Mouse (Mus musculus): Measurements from ENCODE around the gene Ankrd34a. TPM values are rescaled to one million over a fixed set of nuclear protein-coding genes. Genes with fewer than 3 reads are reported as not detected.

The Ankrd34a gene
- polyA plus RNA-seq, 1 experiment from 2014 or later = 3.1 TPM

- peaks cover 58% of the 10 kb centered on the region for H3K36me3 ChIP-seq
Observed at GRCm38 (mm10) chr3:96635906-96636305, 39.5 kb downstream of the Ankrd34a start.

DNA sequence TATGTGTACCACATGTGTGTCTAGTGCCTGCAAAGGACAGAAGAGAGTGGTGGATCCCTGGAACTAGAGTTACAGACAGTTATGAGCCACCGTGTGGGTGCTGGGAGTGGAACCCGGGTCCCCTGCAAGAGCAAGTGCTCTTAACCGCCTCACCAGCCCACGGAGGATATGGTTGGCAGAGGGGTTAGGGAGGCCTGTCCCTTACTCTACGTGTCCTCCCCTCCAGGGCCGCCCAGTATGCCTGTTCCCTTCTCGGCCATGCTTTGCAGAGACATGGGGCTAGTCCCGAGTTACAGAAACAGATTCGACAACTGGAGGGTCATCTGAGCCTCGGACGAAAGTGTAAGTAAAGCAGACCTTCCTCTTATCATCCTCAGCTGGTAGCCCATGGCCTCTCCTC is 40.0 kb downstream of the Ankrd34a start:
- H3K27me3 ChIP-seq = no peaks in the 10 kb centered on the region
- peaks cover 4% of the 10 kb centered on the region; the same call in 1 of the 2 replicates for H3K9me3 ChIP-seq
- no peak overlapping the region; the same call in 1 of the 2 replicates for H3K27ac ChIP-seq
- ATAC-seq (ENCODE audit: low FRiP score, low read depth) = no peak
- H3K36me3 ChIP-seq = peaks cover 58% of the 10 kb centered on the region
- 61% methylated on average over 11 of the region's 11 CpGs for WGBS
- peak overlapping the region; percentile 76 for H3K4me2 ChIP-seq (replicated peaks)
- H3K4me3 ChIP-seq = peak overlapping the region; percentile 93
- H3K9ac ChIP-seq = peak overlapping the region; percentile 96
- H3K4me1 ChIP-seq = peaks cover 24% of the 10 kb centered on the region

More at GRCm38 (mm10) chr3:96635906-96636305, 39.5 kb downstream of the Ankrd34a start:
- Histone ChIP-seq H3K27ac (peak overlapping the region; percentile 81), H3K9me3 (peaks cover 4% of the 10 kb centered on the region; the same call in 1 of the 2 replicates), H3K9ac (peak overlapping the region; percentile 96), H3K27me3 (no peaks in the 10 kb centered on the region), H3K4me3 (peak overlapping the region; percentile 93), H3K4me1 (peaks cover 29% of the 10 kb centered on the region), H3K4me2 (replicated peaks) (peak overlapping the region; percentile 76)
- ATAC-seq (ENCODE audit: low FRiP score, low read depth) = no peak
- 10% methylated on average over 15 of the region's 15 CpGs for WGBS

GRCm38 (mm10) chr3:96639219-96639618 is 42.8 kb downstream of the Ankrd34a start:
- 85% methylated on average over 1 of the region's 1 CpGs for WGBS
- Histone ChIP-seq H3K27me3 (no peaks in the 10 kb centered on the region), H3K4me2 (replicated peaks) (no peak overlapping the region), H3K9me3 (peaks cover 4% of the 10 kb centered on the region; the same call in 1 of the 2 replicates), H3K36me3 (peaks cover 59% of the 10 kb centered on the region), H3K4me1 (peaks cover 24% of the 10 kb centered on the region), H3K27ac (no peak overlapping the region), H3K4me3 (no peak overlapping the region), H3K9ac (no peak overlapping the region)
- ATAC-seq (ENCODE audit: low FRiP score, low read depth) = no peak

GRCm38 (mm10) chr3:96645018-96645649 is 48.7 kb downstream of the Ankrd34a start, which contains the start of gene Itga10:
Gene Itga10 (plus strand): TSS chr3:96645584.
- 67% methylated on average over 7 of the region's 7 CpGs for WGBS
- Histone ChIP-seq H3K4me3 (0 out of 2 replicates have a peak within 1 kb of the TSS, but pooled peaks have one; percentile 16), H3K4me2 (replicated peaks) (peak within 1 kb of the TSS; percentile 5), H3K9ac (no peak within 1 kb of the TSS), H3K27me3 (no peaks in the 10 kb centered on the region), H3K9me3 (no peaks in the 10 kb centered on the region), H3K27ac (no peak within 1 kb of the TSS), H3K36me3 (peaks cover 53% of the 10 kb centered on the region), H3K4me1 (peaks cover 3% of the 10 kb centered on the region; the same call in 1 of the 2 replicates)
- peak; percentile 74; the same call in 1 of the 2 replicates for ATAC-seq (ENCODE audit: low FRiP score, low read depth)

GRCm38 (mm10) chr3:96647365-96647764 is 50.9 kb downstream of the Ankrd34a start:
- Histone ChIP-seq H3K4me2 (replicated peaks) (no peak overlapping the region), H3K27me3 (no peaks in the 10 kb centered on the region), H3K9ac (no peak overlapping the region), H3K9me3 (no peaks in the 10 kb centered on the region), H3K4me3 (no peak overlapping the region), H3K4me1 (peaks cover 3% of the 10 kb centered on the region; the same call in 1 of the 2 replicates), H3K27ac (no peak overlapping the region), H3K36me3 (peaks cover 35% of the 10 kb centered on the region)
- no peak for ATAC-seq (ENCODE audit: low FRiP score, low read depth)
- 80% methylated on average over 3 of the region's 3 CpGs for WGBS

Other genes with a start within 250 kb of the Ankrd34a start
- not detected in 2 replicates for gene BC107364, start 144.3 kb upstream of the Ankrd34a start, polyA plus RNA-seq (2015; fragmentation: Nextera tagmentation; extraction: Ambion mirVana)
- gene Hfe2, start 71.5 kb upstream of the Ankrd34a start, polyA plus RNA-seq (2015; fragmentation: Nextera tagmentation; extraction: Ambion mirVana) = 10.3 and 10.6 TPM in 2 replicates
- 103 and 105 TPM in 2 replicates for gene Txnip, start 38.7 kb upstream of the Ankrd34a start, polyA plus RNA-seq (2015; fragmentation: Nextera tagmentation; extraction: Ambion mirVana)
- 1.3 and 1.5 TPM in 2 replicates for gene Gm16253, start 19.7 kb upstream of the Ankrd34a start, polyA plus RNA-seq (2015; fragmentation: Nextera tagmentation; extraction: Ambion mirVana)
- gene Polr3gl, start 2.5 kb upstream of the Ankrd34a start, polyA plus RNA-seq (2015; fragmentation: Nextera tagmentation; extraction: Ambion mirVana) = 48.8 and 55.6 TPM in 2 replicates
- 8.4 and 8.7 TPM in 2 replicates for gene Lix1l, start 4.5 kb downstream of the Ankrd34a start, polyA plus RNA-seq (2015; fragmentation: Nextera tagmentation; extraction: Ambion mirVana)
- gene Rbm8a, start 33.3 kb downstream of the Ankrd34a start, polyA plus RNA-seq (2015; fragmentation: Nextera tagmentation; extraction: Ambion mirVana) = 156 and 157 TPM in 2 replicates
- 61.8 and 63.3 TPM in 2 replicates for gene Pex11b, start 38.7 kb downstream of the Ankrd34a start, polyA plus RNA-seq (2015; fragmentation: Nextera tagmentation; extraction: Ambion mirVana)
- gene Gm42957, start 38.8 kb downstream of the Ankrd34a start, polyA plus RNA-seq (2015; fragmentation: Nextera tagmentation; extraction: Ambion mirVana) = 0.23 TPM in 2 replicates
- gene Itga10, start 48.9 kb downstream of the Ankrd34a start, polyA plus RNA-seq (2015; fragmentation: Nextera tagmentation; extraction: Ambion mirVana) = 2.1 and 3.1 TPM in 2 replicates
- 0.87 and 1.2 TPM in 2 replicates for gene Ankrd35, start 73.5 kb downstream of the Ankrd34a start, polyA plus RNA-seq (2015; fragmentation: Nextera tagmentation; extraction: Ambion mirVana)
- 77.7 and 83.3 TPM in 2 replicates for gene Pias3, start 99.7 kb downstream of the Ankrd34a start, polyA plus RNA-seq (2015; fragmentation: Nextera tagmentation; extraction: Ambion mirVana)
- 13.8 TPM in 2 replicates for gene Nudt17, start 111.9 kb downstream of the Ankrd34a start, polyA plus RNA-seq (2015; fragmentation: Nextera tagmentation; extraction: Ambion mirVana)
- 33.5 and 36.4 TPM in 2 replicates for gene Polr3c, start 131.0 kb downstream of the Ankrd34a start, polyA plus RNA-seq (2015; fragmentation: Nextera tagmentation; extraction: Ambion mirVana)
- 53.0 and 53.1 TPM in 2 replicates for gene Rnf115, start 131.0 kb downstream of the Ankrd34a start, polyA plus RNA-seq (2015; fragmentation: Nextera tagmentation; extraction: Ambion mirVana)
- gene Pdzk1, start 232.6 kb downstream of the Ankrd34a start, polyA plus RNA-seq (2015; fragmentation: Nextera tagmentation; extraction: Ambion mirVana) = not detected in 2 replicates
- gene Cd160, start 232.7 kb downstream of the Ankrd34a start, polyA plus RNA-seq (2015; fragmentation: Nextera tagmentation; extraction: Ambion mirVana) = 0.15 and 0.27 TPM in 2 replicates